Mouse (Mus musculus) lung, postnatal 4 days (tissue): Measurements from ENCODE around the gene Ddx23.
A peak's percentile ranks its signal among the peaks of the same experiment; 100 is the strongest.

Experiments used
- DNase-seq, 2 experiments: peaks; one replicate each; pipeline ENCODE4 v3.0.0; 2021

Ddx23 gene

GRCm38 (mm10) chr15:98604041-98604575 is 58.6 kb downstream of the Ddx23 start:
- no peak for DNase-seq

- DNase-seq: peak in 1 of 2 experiments; percentile 31
Measured at GRCm38 (mm10) chr15:98602921-98603458, 59.7 kb downstream of the Ddx23 start.

GRCm38 (mm10) chr15:98602191-98602881 is 60.4 kb downstream of the Ddx23 start:
- DNase-seq: peak in 1 of 2 experiments; percentile 60

DNA sequence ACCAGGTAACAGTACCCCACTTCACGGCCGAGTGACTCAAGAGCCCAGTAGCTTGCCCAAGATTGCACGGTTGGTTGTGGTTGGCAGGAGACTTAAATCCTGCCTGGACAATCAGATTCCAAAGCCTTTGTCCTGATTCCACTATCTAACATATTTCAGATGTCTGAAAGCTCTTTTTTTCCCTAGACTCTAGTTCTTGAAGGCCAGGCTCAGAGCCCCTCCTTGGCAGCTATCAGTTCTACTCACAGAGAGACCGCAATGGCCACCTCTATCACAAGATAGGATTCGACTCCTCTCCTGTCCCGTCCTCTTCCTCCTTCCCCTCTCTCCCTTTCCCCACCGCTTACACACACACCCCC is 60.9 kb downstream of the Ddx23 start:
- DNase-seq: peak in 1 of 2 experiments; percentile 8

DNA sequence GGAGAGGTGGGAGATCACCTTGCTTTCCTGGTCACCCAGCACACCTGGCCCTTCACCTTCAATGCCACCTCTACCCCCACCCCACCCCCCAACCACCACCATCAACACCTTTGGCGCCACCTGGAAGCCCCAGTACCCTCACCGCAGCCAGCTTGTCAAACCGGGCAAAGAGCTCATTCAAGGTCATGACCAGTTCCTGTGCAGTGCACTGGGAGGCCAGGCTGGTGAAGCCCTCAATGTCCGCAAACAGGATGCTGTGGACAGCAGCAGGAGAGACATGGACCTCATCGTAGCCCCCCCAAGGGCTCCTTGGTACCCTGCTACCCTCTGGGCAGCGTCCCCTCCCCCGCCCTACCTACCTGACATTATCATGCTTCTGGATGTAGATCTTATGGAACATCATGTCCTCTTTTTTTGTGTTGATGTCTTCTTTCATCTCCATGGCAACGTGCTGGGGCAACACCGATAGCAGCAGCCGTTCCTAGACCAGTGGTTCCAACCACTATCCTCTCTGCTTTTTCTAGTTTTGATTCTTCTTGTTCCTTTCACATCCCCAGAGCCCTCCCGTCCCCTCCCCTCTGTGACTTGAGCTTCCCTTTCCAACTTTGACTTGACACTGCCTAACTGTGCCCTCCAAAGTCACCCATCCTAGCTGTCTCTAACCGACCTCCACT is 62.5 kb downstream of the Ddx23 start:
- DNase-seq: no peak

- no peak for DNase-seq
Measured at GRCm38 (mm10) chr15:98596609-98597008, 66.1 kb downstream of the Ddx23 start.
